Comparison of ENCODE assay signal across 8 mouse cellular contexts in genomic region chr7:122670442-122670872, GRCm38 (mm10). TPM values are rescaled to one million over a fixed set of nuclear protein-coding genes. Genes with fewer than 3 reads are reported as not detected.
DNase-seq lines count a peak whose midpoint lies in the region; ATAC-seq lines count a peak whose summit lies in the region.

Cacng3 (plus strand) TSS chr7:122670492.

- no peak within 1 kb of the TSS for H3K4me3 ChIP-seq in limb, embryonic 12.5 days (replicated peaks)
- H3K4me3 ChIP-seq in limb, embryonic 10.5 days, result no peak within 1 kb of the TSS
- H3K4me3 ChIP-seq in forebrain, embryonic 10.5 days, result peak within 1 kb of the TSS; percentile 31
- H3K4me3 ChIP-seq in hindbrain, embryonic 15.5 days, result peak within 1 kb of the TSS; percentile 48
- peak within 1 kb of the TSS; percentile 45 for H3K4me3 ChIP-seq in midbrain, embryonic 13.5 days (replicated peaks)

- H3K9ac ChIP-seq in limb, embryonic 12.5 days (replicated peaks), result no peak within 1 kb of the TSS
- peak within 1 kb of the TSS; percentile 52 for H3K9ac ChIP-seq in hindbrain, embryonic 15.5 days
- H3K9ac ChIP-seq in midbrain, embryonic 13.5 days (replicated peaks), result peak within 1 kb of the TSS; percentile 63

- no peak for ATAC-seq in limb, embryonic 12.5 days (ENCODE audit: insufficient number of reproducible peaks, insufficient read depth, low FRiP score, low TSS enrichment, low read depth)
- ATAC-seq in hindbrain, embryonic 15.5 days (ENCODE audit: low FRiP score, low read depth), result peak; percentile 69; the same call in 1 of the 2 replicates
- no peak; the same call in 1 of the 2 replicates for ATAC-seq in midbrain, embryonic 13.5 days
- ATAC-seq in erythroid progenitor cell, adult 5-6 weeks (replicated peaks; ENCODE audit: low FRiP score, poor library complexity, severe bottlenecking), result no peak

- 26% methylated on average over 13 of the region's 13 CpGs for WGBS in limb, embryonic 12.5 days
- WGBS in limb, embryonic 10.5 days, result 20% methylated on average over 13 of the region's 13 CpGs
- WGBS in forebrain, embryonic 10.5 days, result 9% methylated on average over 13 of the region's 13 CpGs
- WGBS in hindbrain, embryonic 15.5 days, result 6% methylated on average over 13 of the region's 13 CpGs
- 12% methylated on average over 13 of the region's 13 CpGs for WGBS in midbrain, embryonic 13.5 days

- H3K4me2 ChIP-seq in limb, embryonic 12.5 days, result 0 out of 2 replicates have a peak within 1 kb of the TSS, but pooled peaks have one; percentile 6
- peak within 1 kb of the TSS; percentile 90 for H3K4me2 ChIP-seq in hindbrain, embryonic 15.5 days
- peak within 1 kb of the TSS; percentile 68 for H3K4me2 ChIP-seq in midbrain, embryonic 13.5 days (replicated peaks)

- H3K36me3 ChIP-seq in limb, embryonic 12.5 days, result no peaks in the 10 kb centered on the region
- H3K36me3 ChIP-seq in limb, embryonic 10.5 days, result no peaks in the 10 kb centered on the region
- no peaks in the 10 kb centered on the region for H3K36me3 ChIP-seq in forebrain, embryonic 10.5 days (replicated peaks)
- H3K36me3 ChIP-seq in hindbrain, embryonic 15.5 days, result no peaks in the 10 kb centered on the region
- no peaks in the 10 kb centered on the region for H3K36me3 ChIP-seq in midbrain, embryonic 13.5 days

- H3K4me1 ChIP-seq in limb, embryonic 12.5 days (replicated peaks), result 0 out of 2 replicates have a peak, but pooled peaks cover 5% of the 10 kb centered on the region
- no peaks in the 10 kb centered on the region for H3K4me1 ChIP-seq in limb, embryonic 10.5 days
- peaks cover 4% of the 10 kb centered on the region for H3K4me1 ChIP-seq in forebrain, embryonic 10.5 days
- peaks cover 15% of the 10 kb centered on the region for H3K4me1 ChIP-seq in hindbrain, embryonic 15.5 days (replicated peaks)
- peaks cover 13% of the 10 kb centered on the region; the same call in 1 of the 2 replicates for H3K4me1 ChIP-seq in midbrain, embryonic 13.5 days (replicated peaks)

- H3K27me3 ChIP-seq in limb, embryonic 12.5 days, result peaks cover 19% of the 10 kb centered on the region
- peaks cover 15% of the 10 kb centered on the region for H3K27me3 ChIP-seq in limb, embryonic 10.5 days (ENCODE audit: low read depth, poor library complexity, severe bottlenecking)
- peaks cover 24% of the 10 kb centered on the region for H3K27me3 ChIP-seq in forebrain, embryonic 10.5 days (ENCODE audit: poor library complexity, severe bottlenecking)
- no peaks in the 10 kb centered on the region for H3K27me3 ChIP-seq in hindbrain, embryonic 15.5 days
- H3K27me3 ChIP-seq in midbrain, embryonic 13.5 days, result peaks cover 12% of the 10 kb centered on the region; the same call in 1 of the 2 replicates

- no peaks in the 10 kb centered on the region for H3K9me3 ChIP-seq in limb, embryonic 12.5 days
- no peaks in the 10 kb centered on the region for H3K9me3 ChIP-seq in limb, embryonic 10.5 days (replicated peaks)
- H3K9me3 ChIP-seq in forebrain, embryonic 10.5 days, result no peaks in the 10 kb centered on the region
- no peaks in the 10 kb centered on the region for H3K9me3 ChIP-seq in hindbrain, embryonic 15.5 days
- no peaks in the 10 kb centered on the region for H3K9me3 ChIP-seq in midbrain, embryonic 13.5 days

- no peak within 1 kb of the TSS for H3K27ac ChIP-seq in limb, embryonic 12.5 days
- no peak within 1 kb of the TSS for H3K27ac ChIP-seq in limb, embryonic 10.5 days
- H3K27ac ChIP-seq in forebrain, embryonic 10.5 days, result no peak within 1 kb of the TSS
- peak within 1 kb of the TSS; percentile 70 for H3K27ac ChIP-seq in hindbrain, embryonic 15.5 days (replicated peaks)
- peak within 1 kb of the TSS; percentile 58 for H3K27ac ChIP-seq in midbrain, embryonic 13.5 days

- DNase-seq in limb, embryonic 10.5 days (ENCODE audit: low spot score), result no peak
- no peak for DNase-seq in forebrain, embryonic 10.5 days (ENCODE audit: extremely low spot score, low spot score)
- no peak for DNase-seq in adipocyte (ENCODE audit: low spot score)
- DNase-seq in Muller cell, postnatal 12 days (ENCODE audit: inconsistent ontology term), result no peak

RNA-seq across cellular contexts. Expression of gene Cacng3, which starts in this region (rescaled TPM):
- not detected in 2 replicates for polyA plus RNA-seq in limb, embryonic 12.5 days (2016; fragmentation: Nextera tagmentation; extraction: Ambion mirVana)
- not detected in 2 replicates for polyA plus RNA-seq in limb, embryonic 10.5 days (2016; fragmentation: Nextera tagmentation; extraction: Ambion mirVana)
- polyA plus RNA-seq in forebrain, embryonic 10.5 days (2016; fragmentation: Nextera tagmentation; extraction: Ambion mirVana), result 0.07 and 0.46 TPM in 2 replicates
- polyA plus RNA-seq in hindbrain, embryonic 15.5 days (2015; fragmentation: Nextera tagmentation; extraction: Ambion mirVana), result 22.3 and 24.8 TPM in 2 replicates
- polyA plus RNA-seq in midbrain, embryonic 13.5 days (2015; fragmentation: Nextera tagmentation; extraction: Ambion mirVana), result 8.2 and 9.7 TPM in 2 replicates
- not detected in 2 replicates for total RNA-seq in erythroid progenitor cell, adult 5-6 weeks (2015; ENCODE audit: low replicate concordance)
- total RNA-seq in erythroid progenitor cell, adult 5-6 weeks (2017; ENCODE audit: low replicate concordance), result not detected in 2 replicates

Comparison
In these comparisons a context has a peak if more than half of its experiments do, and no peak if none do; other contexts are left out.
1. H3K27ac ChIP-seq: peak in hindbrain, embryonic 15.5 days (single experiment) and midbrain, embryonic 13.5 days (single experiment); none in limb, embryonic 12.5 days (single experiment), limb, embryonic 10.5 days (single experiment) and forebrain, embryonic 10.5 days (single experiment).
2. H3K4me2 ChIP-seq: peak in every context shown above with its lines; median percentile 90 in hindbrain, embryonic 15.5 days; 68 in midbrain, embryonic 13.5 days; 6 in limb, embryonic 12.5 days.
3. H3K4me3 ChIP-seq: peak in forebrain, embryonic 10.5 days (single experiment), hindbrain, embryonic 15.5 days (single experiment) and midbrain, embryonic 13.5 days (single experiment); none in limb, embryonic 12.5 days (single experiment) and limb, embryonic 10.5 days (single experiment).